Mouse (Mus musculus): Measurements from ENCODE around the gene Myocd. TPM values are rescaled to one million over a fixed set of nuclear protein-coding genes. Genes with fewer than 3 reads are reported as not detected.

Gene Myocd
- total RNA-seq, 2 experiments from 2014 or later: 0.22 to 0.59 TPM

GRCm38 (mm10) chr11:65214954-65215629 lies 54.7 kb downstream of the Myocd start:
- DNase-seq (ENCODE audit: extremely low spot score in 1 of 2, low spot score in 1 of 2): no peak

GRCm38 (mm10) chr11:65213806-65214205 lies 56.0 kb downstream of the Myocd start:
- no peak for DNase-seq (ENCODE audit: extremely low spot score in 1 of 2, low spot score in 1 of 2)

- no peak for DNase-seq (ENCODE audit: extremely low spot score in 1 of 2, low spot score in 1 of 2)
Measured at GRCm38 (mm10) chr11:65211701-65212100, 58.1 kb downstream of the Myocd start.

- DNase-seq (ENCODE audit: extremely low spot score in 1 of 2, low spot score in 1 of 2): no peak
Measured at GRCm38 (mm10) chr11:65209441-65209840, 60.3 kb downstream of the Myocd start.

- no peak for DNase-seq (ENCODE audit: extremely low spot score in 1 of 2, low spot score in 1 of 2)
Measured at GRCm38 (mm10) chr11:65205306-65205705, 64.5 kb downstream of the Myocd start.

GRCm38 (mm10) chr11:65204651-65205050 lies 65.1 kb downstream of the Myocd start:
- DNase-seq (ENCODE audit: extremely low spot score in 1 of 2, low spot score in 1 of 2): no peak

- DNase-seq (ENCODE audit: extremely low spot score in 1 of 2, low spot score in 1 of 2): no peak
Measured at GRCm38 (mm10) chr11:65203020-65203419, 66.8 kb downstream of the Myocd start.

GRCm38 (mm10) chr11:65202236-65202635 lies 67.6 kb downstream of the Myocd start:
- DNase-seq (ENCODE audit: extremely low spot score in 1 of 2, low spot score in 1 of 2): no peak

- no peak for DNase-seq (ENCODE audit: extremely low spot score in 1 of 2, low spot score in 1 of 2)
Measured at GRCm38 (mm10) chr11:65198026-65198425, 71.8 kb downstream of the Myocd start.

GRCm38 (mm10) chr11:65197280-65197679 lies 72.5 kb downstream of the Myocd start:
- peak; percentile 58 to 95 for DNase-seq (ENCODE audit: extremely low spot score in 1 of 2, low spot score in 1 of 2)

GRCm38 (mm10) chr11:65186974-65187373 lies 82.8 kb downstream of the Myocd start:
- DNase-seq (ENCODE audit: extremely low spot score in 1 of 2, low spot score in 1 of 2): no peak

- DNase-seq (ENCODE audit: extremely low spot score in 1 of 2, low spot score in 1 of 2): no peak
Measured at GRCm38 (mm10) chr11:65185114-65185513, 84.7 kb downstream of the Myocd start.

GRCm38 (mm10) chr11:65170121-65170750 lies 99.6 kb downstream of the Myocd start:
- no peak for DNase-seq (ENCODE audit: extremely low spot score in 1 of 2, low spot score in 1 of 2)

GRCm38 (mm10) chr11:65162767-65163120 lies 107.0 kb downstream of the Myocd start, which contains the start of gene Arhgap44:
Gene Arhgap44 (minus strand): TSS chr11:65162961.
- peak; percentile 68 to 71 for DNase-seq (ENCODE audit: extremely low spot score in 1 of 2, low spot score in 1 of 2)

- peak in 1 of 2 experiments; percentile 26 for DNase-seq (ENCODE audit: extremely low spot score in 1 of 2, low spot score in 1 of 2)
Measured at GRCm38 (mm10) chr11:65161881-65162766, 107.7 kb downstream of the Myocd start.

GRCm38 (mm10) chr11:65160991-65161880 lies 108.6 kb downstream of the Myocd start:
- DNase-seq (ENCODE audit: extremely low spot score in 1 of 2, low spot score in 1 of 2): no peak

- no peak for DNase-seq (ENCODE audit: extremely low spot score in 1 of 2, low spot score in 1 of 2)
Measured at GRCm38 (mm10) chr11:65159791-65160190, 110.0 kb downstream of the Myocd start, which contains the start of gene 1700086D15Rik. Gene 1700086D15Rik (minus strand): TSS chr11:65159891.

- DNase-seq (ENCODE audit: extremely low spot score in 1 of 2, low spot score in 1 of 2): no peak
Measured at GRCm38 (mm10) chr11:65158658-65158990, 111.2 kb downstream of the Myocd start.

GRCm38 (mm10) chr11:65157966-65158657 lies 111.7 kb downstream of the Myocd start:
- no peak for DNase-seq (ENCODE audit: extremely low spot score in 1 of 2, low spot score in 1 of 2)

GRCm38 (mm10) chr11:65153006-65153405 lies 116.8 kb downstream of the Myocd start:
- DNase-seq (ENCODE audit: extremely low spot score in 1 of 2, low spot score in 1 of 2): no peak
